Mouse (Mus musculus): ENCODE results near the gene Ubr4.

DNA sequence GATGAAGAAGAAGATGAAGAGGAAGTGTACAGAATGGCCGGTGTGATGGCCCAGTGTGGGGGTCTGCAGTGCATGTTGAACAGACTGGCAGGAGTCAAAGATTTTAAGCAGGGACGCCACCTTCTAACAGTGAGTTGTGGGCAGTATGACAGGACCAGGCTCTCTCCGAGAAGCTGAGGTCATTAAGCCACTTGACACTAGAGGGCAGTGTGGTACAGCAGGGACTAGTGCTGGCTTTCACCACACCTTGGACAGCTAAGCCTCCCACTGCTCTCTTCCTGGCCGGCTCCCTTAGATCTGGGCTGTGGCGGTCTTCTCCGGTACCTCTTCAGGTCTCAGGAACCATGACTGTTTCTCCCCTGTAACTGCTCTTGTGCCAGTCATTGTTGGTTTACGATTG, 117.8 kb downstream of the Ubr4 start:
- TF ChIP-seq CTCF (IDR thresholded peaks at IDR 0.05) (peak; percentile 94), POLR2A (IDR thresholded peaks at IDR 0.05; ENCODE audit: insufficient read depth, low read depth, low read length) (no peak), EP300 (IDR thresholded peaks at IDR 0.05; ENCODE audit: insufficient read depth, low read depth, low read length) (peak; percentile 92)
